Mouse (Mus musculus) kidney, adult 11 months (tissue): ENCODE measurements around the gene Gm9821.
A peak's percentile ranks its signal among the peaks of the same experiment; 100 is the strongest.

Experiments
- DNase-seq: peaks from one replicate; pipeline ENCODE4 v3.0.0; 2022

Gm9821 gene

DNA sequence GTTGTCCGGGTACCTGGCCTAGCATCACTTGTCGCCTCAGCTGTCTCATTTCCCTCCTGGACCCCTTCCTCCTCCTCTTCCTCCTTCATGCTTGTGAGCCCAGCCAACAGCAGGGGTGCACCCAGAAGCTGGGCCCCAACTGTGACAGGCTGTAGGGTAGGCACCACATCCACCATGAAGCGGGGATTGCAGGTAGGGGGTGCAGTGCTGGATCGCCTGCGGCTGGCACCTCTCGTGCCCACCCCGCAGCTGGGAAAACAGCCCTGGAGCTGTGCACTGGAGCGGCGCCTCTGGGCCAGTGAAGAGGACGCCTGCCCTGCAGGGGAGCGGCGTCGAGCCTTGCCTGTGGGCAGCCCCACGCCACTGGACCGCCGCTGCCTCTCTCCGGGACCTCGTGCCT lies at the start of gene Gm9821:
Gm9821 (plus strand) TSS at position 221 of the 400 bp plus-strand sequence.
- DNase-seq = no peak

DNA sequence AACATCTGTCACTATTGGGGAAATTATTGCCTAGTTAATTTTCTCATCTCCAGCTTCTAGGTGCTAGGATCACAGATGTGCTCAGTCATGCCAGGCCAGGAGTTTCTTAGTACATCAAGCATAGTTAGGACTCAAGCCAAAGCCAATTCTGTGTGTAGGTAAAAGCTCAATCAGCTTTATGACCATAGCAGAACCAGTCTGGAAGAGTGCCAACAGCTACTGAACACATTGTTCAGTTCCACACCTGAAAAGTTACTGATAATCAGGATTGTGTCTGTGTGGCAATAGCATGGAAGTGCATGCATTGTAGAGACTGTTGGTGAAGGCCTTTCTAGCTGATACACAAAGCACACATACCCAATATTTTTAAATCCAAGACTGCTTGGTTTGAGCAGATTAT lies 47.5 kb upstream of the Gm9821 start:
- DNase-seq = no peak

DNA sequence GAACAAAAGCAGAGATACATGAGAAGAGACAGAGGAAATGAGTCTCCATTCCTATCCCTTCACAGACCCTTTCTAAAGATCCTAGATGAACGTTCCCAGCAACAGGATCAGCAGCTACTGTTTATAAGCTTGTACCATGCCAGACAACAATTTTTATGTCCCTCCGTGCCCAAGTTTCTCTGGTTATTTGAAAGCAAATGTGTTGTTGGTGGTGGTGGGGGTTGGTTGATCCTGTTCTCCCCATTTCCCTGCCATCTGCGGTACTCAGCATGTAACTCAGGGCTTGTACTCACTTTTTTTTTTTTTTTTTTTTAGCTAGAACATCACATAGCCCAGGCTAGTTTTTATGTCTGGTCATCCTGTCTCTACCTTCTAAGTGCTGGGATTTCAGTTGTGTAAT lies 46.4 kb upstream of the Gm9821 start:
- no peak for DNase-seq

DNA sequence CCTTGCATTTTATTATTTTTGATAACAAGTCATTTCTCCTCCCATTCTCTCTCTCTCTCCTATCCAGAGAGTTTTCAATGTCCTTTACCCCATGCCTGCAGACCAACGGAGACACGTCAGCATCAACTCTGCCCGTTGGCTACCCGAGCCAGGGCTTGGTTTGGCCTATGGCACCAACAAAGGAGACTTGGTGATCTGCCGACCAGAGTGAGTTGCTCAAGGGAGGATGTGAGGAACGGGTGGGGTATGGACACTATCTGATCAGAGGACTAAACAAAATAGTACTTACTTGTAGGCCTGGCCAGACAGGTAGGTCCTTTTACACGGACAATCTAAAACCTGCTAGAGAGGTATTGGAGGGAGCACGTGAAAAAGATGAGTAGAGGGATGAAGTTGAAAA lies 45.1 kb upstream of the Gm9821 start:
- DNase-seq = no peak

DNA sequence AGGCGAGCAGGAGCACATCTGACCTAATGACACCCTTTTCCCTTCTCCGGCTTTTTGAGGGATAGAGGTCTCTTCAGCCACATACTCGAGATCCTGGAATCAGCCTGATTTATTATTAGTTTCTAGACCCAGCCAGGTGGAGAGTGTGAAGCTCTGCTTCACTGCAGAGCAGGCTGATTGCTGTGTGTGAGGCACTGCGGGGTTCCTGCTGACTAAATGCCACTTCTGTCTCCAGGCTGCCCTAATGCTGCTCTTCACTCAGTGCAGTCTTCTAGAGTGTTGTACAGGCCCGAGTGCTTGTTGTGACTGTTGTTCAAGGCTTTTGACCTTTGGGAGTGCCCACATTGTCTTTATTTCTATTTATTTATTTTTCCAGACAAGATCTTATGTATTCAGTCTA lies 43.2 kb upstream of the Gm9821 start:
- no peak for DNase-seq

DNA sequence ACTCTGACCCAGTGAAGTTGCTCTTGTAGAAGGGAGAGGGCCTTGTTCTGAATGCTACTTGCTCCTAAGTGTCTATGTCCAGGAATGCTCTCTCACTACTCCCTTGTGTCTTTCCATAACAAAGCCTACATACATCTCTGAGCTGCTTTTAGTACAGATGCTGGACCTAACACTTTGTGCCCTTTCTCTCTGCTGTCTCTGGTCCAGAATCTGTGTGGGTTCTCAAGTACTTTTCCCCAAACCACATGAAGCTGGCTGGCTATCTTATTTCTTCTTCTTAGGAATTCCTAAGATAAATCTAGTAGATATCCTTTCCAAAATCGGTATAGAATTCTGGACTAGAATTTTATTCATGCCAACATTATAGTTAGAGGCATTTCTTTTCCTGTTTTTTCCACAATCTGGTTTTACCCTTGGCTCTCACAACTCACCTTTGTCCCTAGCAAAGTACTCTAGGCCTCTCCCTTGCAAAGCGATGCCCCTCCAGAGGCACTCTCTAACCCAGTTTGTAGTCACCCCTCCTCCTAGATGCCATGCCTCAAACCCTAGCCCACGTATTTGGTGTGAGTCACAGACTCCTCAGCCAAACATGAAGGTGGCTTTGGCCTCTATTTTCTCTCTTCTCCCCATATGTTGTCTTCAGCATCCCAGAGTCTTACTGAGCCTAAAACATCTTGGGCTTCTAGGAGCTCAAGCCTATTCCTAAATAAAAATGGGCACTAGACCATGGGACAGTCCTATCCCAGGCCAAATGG lies 42.2 kb upstream of the Gm9821 start:
- no peak for DNase-seq

DNA sequence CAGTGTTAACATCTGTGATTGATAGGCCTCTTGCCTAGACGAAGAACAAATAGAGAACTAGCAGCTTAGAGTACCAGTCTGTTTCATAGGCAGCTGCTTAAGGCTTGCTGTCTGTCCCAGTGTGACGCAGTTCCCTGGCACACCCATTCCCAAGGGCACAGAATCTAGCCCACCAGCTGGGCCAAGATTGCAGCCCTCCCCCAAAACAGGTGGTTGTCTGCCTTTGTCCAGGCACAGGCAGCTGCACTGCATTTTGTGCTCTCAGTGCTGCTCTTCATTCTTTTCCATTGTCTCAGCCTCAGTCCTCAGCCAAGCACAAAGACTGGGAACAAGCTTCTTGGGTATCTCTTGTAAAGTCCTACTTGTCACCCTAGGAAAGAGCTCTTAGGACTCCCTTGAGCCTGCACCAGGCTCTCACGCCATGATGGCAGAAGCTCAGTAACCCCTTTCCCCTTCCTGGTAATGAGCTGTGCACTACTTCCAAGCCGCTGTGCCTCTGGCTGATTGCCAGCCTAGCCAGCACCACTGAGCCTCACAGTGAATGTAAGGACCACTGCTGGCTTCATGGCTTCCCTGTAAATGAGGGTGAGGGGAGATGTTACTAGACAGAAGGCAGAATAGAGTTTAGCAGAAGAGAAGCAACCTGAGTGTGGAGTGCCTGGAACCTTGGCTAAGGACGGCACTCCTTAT lies 40.7 kb upstream of the Gm9821 start:
- no peak for DNase-seq

DNA sequence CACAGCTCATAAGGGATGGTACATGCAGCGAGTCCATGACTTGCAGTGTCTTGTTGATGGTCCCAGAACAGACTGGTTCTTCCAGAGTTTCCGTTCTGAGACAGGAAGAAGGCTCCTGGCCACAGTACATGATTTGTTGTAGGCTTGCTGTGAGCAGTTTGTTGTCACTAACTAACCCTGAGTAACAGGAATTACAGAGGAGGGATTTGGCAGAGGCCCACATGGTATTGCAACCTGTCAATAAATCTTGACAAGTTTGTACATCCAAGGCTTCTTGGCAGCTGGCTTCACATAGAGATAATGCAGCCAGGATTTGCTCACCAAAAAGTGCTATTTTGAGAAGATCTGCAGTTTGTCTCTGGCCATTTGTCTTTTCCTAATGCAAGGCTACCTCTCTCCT lies 39.4 kb upstream of the Gm9821 start:
- no peak for DNase-seq

DNA sequence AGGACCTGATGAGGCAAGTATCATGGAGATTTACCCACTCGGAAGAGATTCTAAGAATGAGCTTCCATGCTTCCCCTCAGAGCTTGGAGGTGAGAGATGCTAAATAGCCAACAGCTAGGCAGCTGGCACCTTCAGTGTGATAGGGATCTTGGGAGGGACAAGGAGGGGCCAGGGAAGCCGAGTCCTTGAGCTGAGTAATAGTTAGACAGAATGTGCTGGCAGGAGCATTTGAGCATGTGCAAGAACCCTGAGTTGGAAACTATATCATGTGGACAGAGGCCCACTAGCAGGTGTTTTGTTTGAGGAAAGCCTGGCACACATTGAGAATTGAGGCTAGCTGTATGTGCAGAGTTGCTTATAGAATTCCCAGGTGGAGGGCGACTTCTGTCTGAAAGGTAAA lies 32.9 kb upstream of the Gm9821 start:
- DNase-seq = no peak

DNA sequence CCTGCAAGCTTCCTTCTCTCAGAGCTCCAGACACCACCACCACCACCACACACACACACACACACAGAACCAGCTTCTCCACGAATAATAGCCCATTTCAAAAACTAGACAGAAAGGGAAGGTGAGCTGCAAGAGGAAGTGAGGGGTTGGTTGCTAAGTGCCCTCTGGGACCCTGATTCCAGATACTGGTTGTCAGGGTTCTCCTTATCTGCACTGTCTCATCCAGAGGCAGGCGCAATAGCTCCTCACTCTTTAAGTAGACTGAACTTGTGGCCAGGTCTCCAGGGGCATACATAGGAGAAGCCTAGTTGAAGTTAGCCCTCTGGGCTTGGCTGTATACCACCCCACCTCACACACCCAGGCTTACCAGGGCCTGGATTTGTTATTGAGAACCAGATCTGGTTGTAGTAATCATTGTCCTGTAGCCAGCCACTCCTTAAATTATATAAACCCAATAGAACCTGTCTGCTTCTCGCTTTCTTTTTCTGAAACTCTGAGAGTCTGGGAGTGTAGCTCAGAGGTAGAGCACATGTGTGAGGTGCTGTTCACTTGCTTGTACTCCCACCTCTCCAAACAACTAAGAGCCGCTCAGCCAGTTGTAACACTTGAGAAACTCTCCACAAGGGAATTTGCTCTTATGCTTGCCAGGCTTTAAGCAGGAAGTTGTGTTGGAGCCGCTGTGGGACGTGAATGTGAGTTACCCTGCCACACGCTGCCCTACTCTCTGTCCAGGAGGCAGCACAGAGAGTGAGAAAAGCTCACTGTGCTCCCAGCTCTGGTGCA lies 32.0 kb upstream of the Gm9821 start:
- no peak for DNase-seq

DNA sequence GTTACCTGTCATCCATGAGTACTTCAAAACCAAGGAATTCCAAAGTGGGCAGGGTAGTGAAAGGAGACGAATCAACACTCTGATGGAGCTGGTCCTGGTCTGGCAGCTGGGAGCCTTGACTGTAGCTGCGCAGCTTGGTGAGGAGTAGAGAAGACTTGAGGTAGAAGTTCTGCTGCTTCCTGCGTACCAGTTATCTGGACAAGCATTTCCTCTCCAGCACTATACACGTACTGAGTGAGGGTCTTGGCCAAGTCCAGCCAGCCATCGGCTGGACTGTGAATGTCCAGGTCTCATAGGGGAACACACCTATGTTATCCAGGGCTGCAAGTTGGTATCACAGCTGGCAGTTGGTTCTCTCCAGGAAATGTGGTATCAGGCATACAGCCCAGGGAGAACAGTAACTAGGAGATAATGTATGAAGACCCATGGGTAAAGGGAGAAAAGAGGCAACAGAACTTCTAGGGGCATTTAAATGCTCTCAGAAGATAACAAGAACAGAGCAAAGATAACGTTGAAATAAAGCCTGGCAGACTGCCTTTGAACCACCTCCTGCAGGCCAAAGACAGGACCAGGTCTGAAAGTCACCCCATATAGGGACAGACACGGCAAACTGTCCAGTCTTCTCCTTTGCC lies 29.0 kb upstream of the Gm9821 start:
- DNase-seq = no peak

DNA sequence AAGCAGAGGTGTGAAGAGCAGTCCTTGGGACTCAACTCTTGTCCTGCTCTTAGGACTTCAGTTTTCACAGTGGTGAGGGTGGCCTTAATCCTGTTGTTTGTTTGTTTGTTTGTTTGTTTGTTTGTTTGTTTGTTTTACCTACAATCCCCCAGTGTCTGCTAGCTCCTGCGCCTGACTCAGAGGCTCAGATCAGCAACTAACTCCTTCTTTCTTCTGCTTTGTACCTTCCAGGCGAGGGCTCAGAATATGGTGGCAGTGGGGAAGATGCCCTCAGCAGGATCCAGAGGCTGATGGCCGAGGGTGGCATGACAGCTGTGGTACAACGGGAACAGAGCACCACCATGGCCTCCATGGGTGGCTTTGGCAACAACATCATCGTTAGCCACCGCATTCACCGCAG lies 28.4 kb upstream of the Gm9821 start:
- DNase-seq = no peak

DNA sequence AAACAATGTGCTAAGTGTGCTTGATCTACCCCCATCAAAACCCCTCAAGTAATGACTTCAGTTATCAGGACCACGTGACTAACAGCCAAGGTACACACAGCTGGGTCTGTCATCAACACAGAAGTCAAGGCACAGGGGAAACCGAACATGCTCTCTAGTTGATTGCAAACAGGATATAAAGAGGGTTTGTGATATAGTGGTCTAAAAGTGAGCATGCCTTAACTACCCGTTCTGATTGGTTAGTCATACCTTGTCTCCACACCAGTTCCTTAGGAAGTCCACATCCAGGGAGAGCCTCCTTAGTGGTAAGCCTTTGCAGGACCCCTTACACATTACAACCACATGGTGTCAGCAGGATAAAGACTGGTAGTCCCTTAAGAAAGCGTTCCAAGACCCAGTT lies 25.4 kb upstream of the Gm9821 start:
- no peak for DNase-seq

DNA sequence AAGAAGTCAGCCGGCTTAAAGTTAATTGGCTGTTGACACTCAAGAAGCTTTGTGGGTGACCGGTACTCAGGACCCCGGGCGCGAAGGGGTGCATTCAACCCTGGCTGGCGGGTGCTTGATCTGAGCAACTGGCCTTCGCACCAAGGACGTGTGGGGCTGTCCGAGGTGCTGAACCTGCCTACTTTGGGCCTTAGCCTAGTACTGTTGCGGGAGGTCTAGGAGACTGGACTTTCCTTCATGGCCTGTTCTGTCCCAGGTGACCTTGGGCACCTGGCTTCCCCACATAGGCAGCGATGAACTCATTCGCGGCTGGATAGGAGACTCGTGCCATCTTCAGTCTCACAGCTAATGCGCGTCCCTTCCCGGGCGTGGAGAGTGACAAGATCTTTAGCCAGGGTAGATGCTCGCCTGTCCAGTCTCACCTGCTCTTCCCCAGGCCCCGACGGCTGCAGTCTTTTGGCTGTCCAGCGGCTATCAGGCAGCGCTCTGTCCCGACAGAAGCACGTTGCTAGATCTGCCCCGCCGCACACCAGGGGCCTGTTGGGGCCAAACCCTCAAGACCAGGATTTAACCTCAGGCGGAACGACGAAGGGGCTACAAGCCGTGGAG lies 24.2 kb upstream of the Gm9821 start:
- peak; percentile 73 for DNase-seq

DNA sequence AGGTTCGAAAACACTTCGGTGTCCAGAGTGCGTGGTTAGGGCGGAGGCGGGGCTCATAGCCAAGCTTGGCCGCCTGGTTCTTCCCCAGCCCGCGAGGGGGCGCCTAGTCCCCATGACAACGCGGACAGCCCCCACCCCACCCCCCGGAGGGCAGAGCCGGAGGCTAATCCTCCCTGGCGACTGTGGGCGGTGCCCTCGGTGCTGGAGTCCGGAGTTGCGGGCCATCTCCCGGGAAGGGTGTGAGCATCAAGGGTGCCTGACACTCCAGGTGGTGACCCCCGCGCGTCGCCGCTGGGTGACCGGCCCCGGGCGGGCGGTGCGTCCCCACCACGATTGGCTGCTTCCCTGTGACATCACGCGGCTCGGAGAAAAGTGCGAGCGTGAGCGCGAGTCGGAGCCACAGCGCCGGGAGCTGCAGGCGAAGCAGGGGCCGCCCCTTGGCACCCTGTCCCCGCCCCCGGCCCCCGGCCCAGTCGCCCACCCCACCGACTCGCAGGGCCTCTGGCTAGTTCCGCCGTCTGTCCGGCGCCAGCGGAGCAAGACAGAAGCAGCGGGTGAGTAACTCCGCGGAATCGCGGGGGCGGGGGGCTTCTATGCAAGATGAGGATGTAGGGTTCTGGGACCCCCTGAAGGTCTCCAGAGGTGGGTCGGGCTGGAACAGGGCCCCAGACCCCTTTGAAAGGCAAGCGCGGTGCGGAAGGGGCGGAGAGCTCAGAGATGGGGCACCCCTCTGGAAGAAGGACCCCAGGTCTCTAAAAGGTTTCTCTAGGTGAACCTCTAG lies 23.5 kb upstream of the Gm9821 start:
- DNase-seq = peak; percentile 36

DNA sequence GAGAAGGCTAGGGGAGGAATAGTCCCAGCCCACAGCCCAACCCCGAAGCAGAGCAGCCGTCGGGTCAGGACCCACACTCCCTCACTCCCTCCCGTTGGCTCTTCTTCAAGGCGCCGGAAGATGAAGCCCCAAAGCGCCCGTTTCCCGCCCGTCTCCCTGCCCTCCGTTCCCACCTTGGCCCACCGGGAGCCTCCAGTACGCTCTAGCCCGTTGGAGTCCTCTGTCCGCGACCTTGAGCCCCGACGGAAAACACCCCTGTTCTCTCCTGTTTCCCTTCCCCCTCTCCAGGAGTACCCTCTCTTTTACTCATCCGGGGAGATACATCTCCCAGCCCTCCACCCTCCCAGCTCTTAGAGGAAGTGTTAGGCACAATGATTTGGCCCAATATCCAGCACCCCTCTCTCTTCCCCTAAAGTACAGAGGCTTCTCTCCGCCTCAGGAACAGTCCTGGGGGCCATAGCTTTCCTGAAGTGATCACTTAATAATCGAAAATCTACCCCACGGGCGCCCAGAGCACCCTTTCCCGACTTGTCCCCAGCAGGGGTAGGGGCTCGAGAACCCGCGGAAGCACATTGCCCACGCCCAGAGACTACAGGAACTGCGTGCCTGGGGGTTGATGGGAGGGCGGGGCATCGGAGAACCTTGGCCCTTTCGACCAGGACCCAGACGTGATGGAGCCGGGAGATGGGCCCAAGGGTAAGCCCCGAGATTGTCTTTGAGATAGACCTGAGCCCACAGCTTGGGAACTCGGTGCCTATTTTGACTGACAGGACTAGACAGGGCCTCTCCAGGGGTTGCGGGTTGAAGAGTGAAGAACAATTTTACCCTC lies 22.7 kb upstream of the Gm9821 start:
- no peak for DNase-seq

DNA sequence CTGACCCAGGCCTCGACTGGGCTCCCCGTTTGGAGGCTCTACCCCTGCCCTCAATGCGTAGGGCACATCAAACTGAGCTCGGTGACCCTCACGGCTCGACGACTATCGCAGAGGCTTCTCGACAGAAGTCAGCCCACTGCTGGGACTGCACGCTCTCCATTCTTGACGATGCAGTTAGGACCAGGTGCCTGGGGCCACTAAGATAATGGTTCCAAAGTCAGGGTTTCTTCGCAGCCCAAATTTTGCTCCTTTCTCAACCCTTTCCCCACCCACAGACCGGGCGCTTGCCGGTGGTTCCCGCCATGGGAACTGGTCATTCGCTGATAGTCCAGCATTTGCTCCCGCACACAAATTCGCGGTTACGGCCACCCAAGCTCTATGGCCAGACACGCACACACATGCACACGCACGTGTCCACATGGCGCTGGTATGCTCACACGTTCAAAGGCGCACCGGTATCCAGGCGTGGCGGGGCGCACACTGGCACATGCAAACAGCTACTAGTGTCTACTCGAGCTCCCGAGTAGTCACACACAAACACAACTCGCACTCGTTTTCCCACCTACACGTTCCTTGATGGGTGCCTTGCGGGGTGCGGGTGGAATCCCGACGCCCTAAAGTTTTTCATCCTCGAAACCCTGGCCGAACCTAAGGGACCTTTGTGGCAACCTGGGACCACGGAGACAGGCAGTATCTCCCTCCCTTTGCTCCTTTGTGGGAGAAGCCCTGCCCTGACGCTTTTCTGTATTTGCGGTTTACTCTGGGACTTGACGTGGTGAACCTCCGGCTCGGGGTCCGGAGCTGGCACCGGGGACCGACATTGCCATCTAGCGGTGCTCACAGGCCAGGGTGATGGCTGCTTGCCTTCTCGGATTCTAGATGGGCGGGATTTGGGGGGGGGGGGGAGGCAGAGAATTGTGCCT lies 21.8 kb upstream of the Gm9821 start:
- DNase-seq = peak; percentile 38

DNA sequence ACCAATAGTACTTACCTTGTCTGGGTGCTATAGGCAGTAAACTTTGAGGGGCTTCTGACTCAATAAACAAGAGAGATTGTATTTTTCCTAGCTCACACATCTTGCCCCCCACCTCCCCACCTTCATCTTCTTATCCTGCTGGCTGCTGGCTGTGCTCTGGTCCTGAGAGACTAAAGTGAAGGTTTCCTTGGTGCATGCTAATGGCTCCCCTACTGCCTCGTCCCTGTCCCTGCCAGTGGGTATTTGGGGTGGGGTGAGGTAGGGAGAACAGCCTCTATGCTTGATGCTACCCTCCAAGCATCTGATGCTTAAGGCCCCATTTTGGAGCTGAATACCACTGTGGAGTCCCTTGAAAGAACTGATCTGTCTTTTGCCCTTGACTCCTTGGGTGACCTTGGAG lies 20.8 kb upstream of the Gm9821 start:
- no peak for DNase-seq

DNA sequence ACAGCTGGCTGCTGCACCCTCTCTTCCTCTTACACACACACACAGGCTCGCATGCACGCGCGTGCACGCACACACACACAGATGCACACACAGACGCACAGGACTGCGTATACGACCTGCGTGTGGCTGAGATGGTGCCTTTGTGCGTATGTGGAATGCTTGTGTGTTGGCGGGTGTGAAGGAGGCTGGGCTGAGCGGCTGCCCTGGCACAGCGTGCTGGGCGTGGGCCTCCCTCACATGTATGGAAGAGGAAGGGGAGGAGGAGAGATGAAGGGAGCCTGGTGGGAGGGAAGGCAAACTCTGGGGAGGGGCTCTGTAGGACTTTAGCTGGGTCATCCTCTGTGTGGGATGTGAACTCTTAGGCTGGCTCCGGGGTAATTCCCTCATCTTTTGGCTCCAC lies 20.1 kb upstream of the Gm9821 start:
- DNase-seq = no peak

DNA sequence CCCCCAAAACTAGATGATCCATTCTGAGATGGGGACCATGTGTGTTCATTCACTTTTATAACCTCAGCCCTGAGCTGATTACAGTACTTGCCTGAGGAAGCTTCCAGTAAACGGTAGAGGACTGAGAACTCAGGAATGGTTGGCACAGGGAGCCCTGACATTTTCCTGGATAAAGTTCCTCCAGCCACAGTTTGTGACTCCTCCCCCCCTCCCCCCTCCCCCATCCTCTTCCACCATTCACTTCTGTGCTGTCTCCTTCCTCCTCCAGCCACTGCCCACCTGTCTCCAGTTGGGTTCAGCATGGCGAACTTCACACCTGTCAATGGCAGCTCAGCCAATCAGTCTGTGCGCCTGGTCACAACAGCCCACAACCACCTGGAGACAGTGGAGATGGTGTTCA lies 18.6 kb upstream of the Gm9821 start, which contains the start of gene Chrm4:
Chrm4 (plus strand) TSS at position 301 of the 400 bp plus-strand sequence.
- DNase-seq = no peak
